Mouse (Mus musculus): ENCODE measurements around the gene Loxl4.

DNA sequence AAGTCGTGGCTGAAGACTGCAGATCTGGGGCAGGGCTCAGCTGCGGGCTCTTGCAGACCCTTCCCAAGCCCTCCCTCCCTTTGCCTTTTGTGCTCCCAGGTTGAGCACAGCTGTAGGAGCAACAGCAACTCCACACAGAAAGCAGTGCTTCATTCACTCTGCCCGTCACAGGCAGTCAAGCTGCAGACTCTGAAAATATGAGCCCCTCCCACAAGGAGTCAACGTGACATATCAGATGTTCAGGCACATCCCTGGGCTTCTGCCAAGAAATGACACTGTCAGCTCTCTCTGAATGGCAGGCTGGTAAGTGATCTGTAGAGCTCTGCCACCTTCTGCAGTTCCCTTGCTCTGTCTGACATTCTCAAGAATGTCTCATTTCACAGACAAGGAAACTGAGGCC lies 45.2 kb upstream of the Loxl4 start:
- TF ChIP-seq CTCF (IDR thresholded peaks at IDR 0.05; ENCODE audit: borderline replicate concordance, insufficient read depth, low read length), result no peak
- no peak for TF ChIP-seq POLR2A (IDR thresholded peaks at IDR 0.05; ENCODE audit: low read depth, low read length)
